Mouse (Mus musculus): ENCODE results near the gene Slc8b1. TPM values are rescaled to one million over a fixed set of nuclear protein-coding genes. Genes with fewer than 3 reads are reported as not detected.

Gene Slc8b1
- 3.5 and 4.0 TPM in 2 replicates for polyA plus RNA-seq (2016; fragmentation: Nextera tagmentation; extraction: Ambion mirVana)

DNA sequence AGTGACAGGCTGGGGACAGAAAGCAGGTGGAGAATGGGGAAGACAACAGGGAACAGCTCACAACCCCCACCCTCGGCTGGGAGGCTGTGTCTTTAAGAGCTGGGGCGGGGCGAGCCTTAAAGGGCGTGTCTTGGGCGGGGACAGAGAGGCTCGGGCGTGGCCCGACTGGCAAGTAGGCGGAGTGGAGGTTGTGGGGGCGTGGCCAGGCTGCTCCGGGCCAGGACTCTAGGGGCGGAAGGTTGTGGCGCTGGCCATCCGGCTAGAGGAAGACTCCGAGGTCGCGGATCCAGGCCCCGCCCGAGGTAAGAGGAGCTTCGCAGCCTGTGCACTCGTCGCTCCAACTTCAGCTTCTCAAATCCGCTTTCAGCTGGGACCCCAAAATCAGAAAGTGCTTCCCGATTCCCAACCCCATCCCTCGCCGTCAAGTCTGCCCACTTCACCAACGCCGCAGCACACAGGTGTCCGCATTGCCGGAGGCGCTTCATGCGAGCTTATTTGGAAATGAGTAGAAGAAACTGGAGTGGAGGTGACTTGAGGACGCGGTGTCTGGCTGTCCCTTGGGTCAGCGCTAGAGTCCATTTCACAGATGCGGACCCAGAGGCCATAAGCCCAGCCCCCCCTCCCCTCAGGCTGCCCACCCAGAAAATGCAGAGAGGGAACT lies at the start of gene Slc8b1:
Gene Slc8b1 (plus strand): TSS at position 187 of the 661 bp plus-strand sequence.
- H3K4me3 ChIP-seq: peak within 1 kb of the TSS; percentile 43
- no peaks in the 10 kb centered on the region for H3K9me3 ChIP-seq (replicated peaks)
- under 1% methylated on average over 36 of the region's 36 CpGs for WGBS
- H3K9ac ChIP-seq: no peak within 1 kb of the TSS
- H3K27ac ChIP-seq: no peak within 1 kb of the TSS
- H3K36me3 ChIP-seq: no peaks in the 10 kb centered on the region
- peaks cover 12% of the 10 kb centered on the region for H3K27me3 ChIP-seq
- H3K4me2 ChIP-seq (replicated peaks): peak within 1 kb of the TSS; percentile 58
- ATAC-seq (ENCODE audit: low FRiP score): peak; percentile 78
- peaks cover 35% of the 10 kb centered on the region for H3K4me1 ChIP-seq

DNA sequence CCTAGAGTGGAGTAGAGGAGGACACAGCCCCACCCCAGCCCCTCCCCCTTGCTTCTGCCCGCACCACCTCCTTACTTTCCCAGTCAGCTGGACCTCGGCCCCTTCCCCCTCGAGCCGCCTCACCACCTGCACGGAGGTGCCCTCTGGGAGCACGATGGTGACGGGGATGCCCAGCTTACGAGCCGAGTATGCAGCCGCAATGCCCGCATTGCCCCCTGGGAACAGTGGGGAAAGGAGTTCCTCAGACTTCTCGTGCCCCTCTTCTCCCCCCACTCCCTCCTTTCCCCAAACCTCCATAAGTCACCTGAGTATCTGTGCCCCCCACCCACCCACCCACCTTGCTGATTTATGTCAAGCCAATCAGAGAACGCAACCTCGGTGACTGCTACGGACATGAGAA lies 49.1 kb upstream of the Slc8b1 start:
- Histone ChIP-seq H3K27ac (no peak overlapping the region), H3K27me3 (peaks cover 26% of the 10 kb centered on the region), H3K4me2 (replicated peaks) (no peak overlapping the region), H3K4me3 (no peak overlapping the region), H3K4me1 (peaks cover 3% of the 10 kb centered on the region; the same call in 1 of the 2 replicates), H3K9me3 (replicated peaks) (no peaks in the 10 kb centered on the region; the same call in 1 of the 2 replicates), H3K9ac (no peak overlapping the region), H3K36me3 (no peaks in the 10 kb centered on the region)
- no peak for ATAC-seq (ENCODE audit: low FRiP score)
- 69% methylated on average over 15 of the region's 15 CpGs for WGBS

GRCm38 (mm10) chr5:120464321-120464720 lies 46.6 kb upstream of the Slc8b1 start:
- Histone ChIP-seq H3K27me3 (peaks cover 22% of the 10 kb centered on the region), H3K9ac (no peak overlapping the region), H3K36me3 (no peaks in the 10 kb centered on the region), H3K9me3 (replicated peaks) (no peaks in the 10 kb centered on the region; the same call in 1 of the 2 replicates), H3K4me2 (replicated peaks) (no peak overlapping the region), H3K27ac (no peak overlapping the region), H3K4me3 (no peak overlapping the region), H3K4me1 (peaks cover 4% of the 10 kb centered on the region; the same call in 1 of the 2 replicates)
- WGBS: 73% methylated on average over 4 of the region's 4 CpGs
- ATAC-seq (ENCODE audit: low FRiP score): no peak

GRCm38 (mm10) chr5:120465062-120465461 lies 45.9 kb upstream of the Slc8b1 start:
- WGBS: 42% methylated on average over 5 of the region's 5 CpGs
- Histone ChIP-seq H3K27ac (no peak overlapping the region), H3K36me3 (no peaks in the 10 kb centered on the region), H3K4me1 (peaks cover 4% of the 10 kb centered on the region; the same call in 1 of the 2 replicates), H3K4me3 (no peak overlapping the region), H3K9me3 (replicated peaks) (no peaks in the 10 kb centered on the region; the same call in 1 of the 2 replicates), H3K4me2 (replicated peaks) (no peak overlapping the region), H3K27me3 (peaks cover 22% of the 10 kb centered on the region), H3K9ac (no peak overlapping the region)
- no peak for ATAC-seq (ENCODE audit: low FRiP score)

GRCm38 (mm10) chr5:120465860-120466259 lies 45.1 kb upstream of the Slc8b1 start:
- peaks cover 20% of the 10 kb centered on the region for H3K27me3 ChIP-seq
- H3K27ac ChIP-seq: no peak overlapping the region
- ATAC-seq (ENCODE audit: low FRiP score): no peak
- H3K36me3 ChIP-seq: no peaks in the 10 kb centered on the region
- no peak overlapping the region for H3K9ac ChIP-seq
- WGBS: 92% methylated on average over 6 of the region's 6 CpGs
- no peaks in the 10 kb centered on the region; the same call in 1 of the 2 replicates for H3K9me3 ChIP-seq (replicated peaks)
- no peak overlapping the region for H3K4me3 ChIP-seq
- H3K4me2 ChIP-seq (replicated peaks): no peak overlapping the region
- peaks cover 4% of the 10 kb centered on the region; the same call in 1 of the 2 replicates for H3K4me1 ChIP-seq

GRCm38 (mm10) chr5:120467026-120467425 lies 43.9 kb upstream of the Slc8b1 start:
- H3K4me1 ChIP-seq: peaks cover 4% of the 10 kb centered on the region; the same call in 1 of the 2 replicates
- peak overlapping the region; percentile 36 for H3K4me2 ChIP-seq (replicated peaks)
- H3K4me3 ChIP-seq: peak overlapping the region; percentile 22
- WGBS: 17% methylated on average over 4 of the region's 4 CpGs
- H3K27ac ChIP-seq: no peak overlapping the region
- no peak overlapping the region for H3K9ac ChIP-seq
- peaks cover 9% of the 10 kb centered on the region for H3K27me3 ChIP-seq
- H3K9me3 ChIP-seq (replicated peaks): no peaks in the 10 kb centered on the region; the same call in 1 of the 2 replicates
- H3K36me3 ChIP-seq: no peaks in the 10 kb centered on the region
- no peak for ATAC-seq (ENCODE audit: low FRiP score)

GRCm38 (mm10) chr5:120468336-120468735 lies 42.6 kb upstream of the Slc8b1 start:
- no peak overlapping the region for H3K4me2 ChIP-seq (replicated peaks)
- no peak overlapping the region for H3K4me3 ChIP-seq
- H3K9me3 ChIP-seq (replicated peaks): no peaks in the 10 kb centered on the region; the same call in 1 of the 2 replicates
- 77% methylated on average over 5 of the region's 5 CpGs for WGBS
- H3K27me3 ChIP-seq: peaks cover 4% of the 10 kb centered on the region; the same call in 1 of the 2 replicates
- ATAC-seq (ENCODE audit: low FRiP score): no peak
- H3K27ac ChIP-seq: no peak overlapping the region
- peaks cover 4% of the 10 kb centered on the region; the same call in 1 of the 2 replicates for H3K4me1 ChIP-seq
- H3K9ac ChIP-seq: no peak overlapping the region
- no peaks in the 10 kb centered on the region for H3K36me3 ChIP-seq

DNA sequence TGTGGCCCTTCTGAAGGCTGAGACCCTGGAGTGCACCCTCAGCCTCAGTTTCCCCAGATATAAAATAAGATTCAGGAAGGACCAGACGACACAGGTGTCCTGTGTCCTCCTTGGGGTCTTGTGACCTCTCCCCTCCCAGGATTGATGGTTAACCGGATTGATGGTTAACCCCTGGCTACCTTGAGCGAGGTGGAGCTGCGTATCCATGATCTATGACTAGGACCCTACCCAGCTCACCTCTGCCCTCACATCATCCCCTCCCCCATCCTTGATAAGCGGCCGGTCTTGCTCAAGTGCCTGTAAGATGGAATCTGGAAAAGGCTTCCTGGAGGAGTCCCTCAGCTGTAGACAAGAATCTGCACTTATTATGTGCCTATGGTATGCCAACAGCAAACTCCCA lies 42.1 kb upstream of the Slc8b1 start:
- Histone ChIP-seq H3K27me3 (peaks cover 4% of the 10 kb centered on the region; the same call in 1 of the 2 replicates), H3K36me3 (no peaks in the 10 kb centered on the region), H3K9me3 (replicated peaks) (no peaks in the 10 kb centered on the region; the same call in 1 of the 2 replicates), H3K27ac (no peak overlapping the region), H3K4me1 (peaks cover 4% of the 10 kb centered on the region; the same call in 1 of the 2 replicates), H3K4me2 (replicated peaks) (no peak overlapping the region), H3K4me3 (no peak overlapping the region), H3K9ac (no peak overlapping the region)
- no peak for ATAC-seq (ENCODE audit: low FRiP score)
- WGBS: 85% methylated on average over 6 of the region's 6 CpGs

DNA sequence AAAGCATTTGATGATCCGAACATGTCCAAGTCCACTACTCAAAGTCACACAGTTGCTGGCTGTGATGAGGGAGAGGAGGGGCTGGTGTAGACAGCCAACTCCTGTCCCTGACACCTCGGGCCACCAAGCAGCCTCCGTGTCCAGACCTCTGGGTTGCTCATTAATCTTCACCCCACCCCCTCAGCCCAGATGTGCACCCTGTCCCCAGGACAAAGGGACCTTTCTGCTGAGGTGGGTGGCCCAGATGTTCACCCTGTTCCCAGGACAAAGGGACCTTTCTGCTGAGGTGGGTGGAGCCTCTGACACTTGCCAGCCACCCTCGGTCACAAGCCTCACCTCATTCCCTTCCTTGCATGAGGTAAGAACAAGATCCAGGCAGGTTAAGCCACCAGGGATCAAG lies 39.4 kb upstream of the Slc8b1 start:
- no peak for ATAC-seq (ENCODE audit: low FRiP score)
- no peaks in the 10 kb centered on the region for H3K36me3 ChIP-seq
- peaks cover 4% of the 10 kb centered on the region; the same call in 1 of the 2 replicates for H3K27me3 ChIP-seq
- no peak overlapping the region for H3K4me2 ChIP-seq (replicated peaks)
- H3K27ac ChIP-seq: no peak overlapping the region
- H3K9me3 ChIP-seq (replicated peaks): no peaks in the 10 kb centered on the region
- H3K9ac ChIP-seq: no peak overlapping the region
- H3K4me3 ChIP-seq: no peak overlapping the region
- 58% methylated on average over 4 of the region's 4 CpGs for WGBS
- peaks cover 4% of the 10 kb centered on the region; the same call in 1 of the 2 replicates for H3K4me1 ChIP-seq

DNA sequence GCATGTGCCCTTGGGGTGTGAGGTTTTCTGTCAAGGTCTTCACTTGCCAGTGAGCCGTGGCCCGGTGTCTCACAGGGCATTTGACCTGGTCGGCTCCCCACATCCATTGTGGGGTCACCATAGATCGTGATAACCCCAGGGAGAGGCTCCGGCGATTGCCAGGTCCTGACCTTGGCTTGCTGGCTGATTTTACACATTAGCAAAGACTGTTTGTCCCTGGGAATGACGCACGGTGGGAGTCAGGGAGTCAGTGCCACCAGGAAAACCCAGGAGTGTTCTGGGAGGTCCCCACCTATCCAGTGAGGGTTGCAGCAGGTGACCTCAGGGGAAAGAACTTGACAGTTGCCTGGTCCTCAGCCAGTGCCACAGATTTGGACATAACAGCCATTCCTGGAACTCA lies 38.2 kb upstream of the Slc8b1 start, which contains the start of gene Sdsl:
Gene Sdsl (minus strand): TSS at position 41 of the 400 bp plus-strand sequence.
- H3K27ac ChIP-seq: no peak within 1 kb of the TSS
- ATAC-seq (ENCODE audit: low FRiP score): no peak
- 77% methylated on average over 8 of the region's 8 CpGs for WGBS

DNA sequence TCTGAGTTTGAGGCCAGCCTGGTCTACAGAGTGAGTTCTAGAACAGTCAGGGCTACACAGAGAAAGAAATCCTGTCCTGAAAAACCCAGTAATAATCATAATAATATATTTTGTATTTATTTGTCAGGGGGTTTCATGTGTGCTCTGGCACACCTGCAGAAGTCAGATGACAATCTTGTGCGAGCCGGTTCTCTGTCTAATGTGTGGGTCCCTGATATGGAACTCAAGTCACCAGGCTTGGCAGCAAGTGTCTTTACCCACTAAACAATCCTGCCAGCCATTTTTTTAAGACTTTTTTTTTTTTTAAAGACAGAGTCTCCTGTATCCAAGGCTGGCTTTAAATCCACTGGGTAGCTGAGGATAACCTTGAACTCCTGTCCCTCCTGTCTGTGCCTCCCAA lies 37.6 kb upstream of the Slc8b1 start:
- H3K9me3 ChIP-seq (replicated peaks): no peaks in the 10 kb centered on the region
- WGBS: 93% methylated on average over 2 of the region's 2 CpGs
- no peaks in the 10 kb centered on the region for H3K4me1 ChIP-seq
- H3K27me3 ChIP-seq: peaks cover 4% of the 10 kb centered on the region; the same call in 1 of the 2 replicates
- no peaks in the 10 kb centered on the region for H3K36me3 ChIP-seq
- H3K27ac ChIP-seq: no peak overlapping the region
- H3K4me2 ChIP-seq (replicated peaks): no peak overlapping the region
- H3K9ac ChIP-seq: no peak overlapping the region
- no peak overlapping the region for H3K4me3 ChIP-seq
- ATAC-seq (ENCODE audit: low FRiP score): no peak

More for the DNA sequence above, 38.2 kb upstream of the Slc8b1 start, which contains the start of gene Sdsl:
- H3K36me3 ChIP-seq: no peaks in the 10 kb centered on the region
- no peak within 1 kb of the TSS for H3K4me3 ChIP-seq
- H3K4me1 ChIP-seq: no peaks in the 10 kb centered on the region
- H3K9me3 ChIP-seq (replicated peaks): no peaks in the 10 kb centered on the region
- H3K27me3 ChIP-seq: peaks cover 4% of the 10 kb centered on the region; the same call in 1 of the 2 replicates
- H3K4me2 ChIP-seq (replicated peaks): no peak within 1 kb of the TSS
- H3K9ac ChIP-seq: no peak within 1 kb of the TSS

DNA sequence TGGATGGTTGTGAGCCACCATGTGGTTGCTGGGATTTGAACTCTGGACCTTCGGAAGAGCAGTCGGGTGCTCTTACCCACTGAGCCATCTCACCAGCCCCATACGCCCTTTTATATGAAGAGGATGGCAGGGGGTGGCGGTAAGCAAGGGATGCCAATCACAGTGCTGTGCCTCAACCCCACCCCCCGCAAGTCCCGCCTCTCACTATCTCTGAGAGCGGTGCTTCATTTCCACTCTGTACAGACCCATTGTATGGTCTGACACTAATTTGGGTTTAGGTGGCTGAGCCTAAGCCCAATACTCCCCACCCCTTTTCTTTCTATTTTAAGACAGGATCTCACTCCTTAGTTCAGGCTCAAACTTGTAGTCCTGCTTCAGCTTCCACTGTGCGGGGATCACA lies 35.1 kb upstream of the Slc8b1 start:
- Histone ChIP-seq H3K36me3 (no peaks in the 10 kb centered on the region), H3K27ac (no peak overlapping the region), H3K9ac (no peak overlapping the region), H3K27me3 (peaks cover 4% of the 10 kb centered on the region; the same call in 1 of the 2 replicates), H3K4me3 (no peak overlapping the region), H3K4me1 (no peaks in the 10 kb centered on the region), H3K9me3 (replicated peaks) (no peaks in the 10 kb centered on the region), H3K4me2 (replicated peaks) (no peak overlapping the region)
- 53% methylated on average over 8 of the region's 8 CpGs for WGBS
- ATAC-seq (ENCODE audit: low FRiP score): no peak
